Mouse (Mus musculus) urinary bladder, adult 2 months (tissue): ENCODE measurements at regions not wholly inside any gene's neighbourhood (a gene's known extent, or its start where the extent isn't known, plus 50 kb on each side); places are given as distances from the start of the nearest gene placed in this dataset.

Source experiments
- DNase-seq: peaks from one replicate; pipeline ENCODE4 v3.0.0; 2022; ENCODE audit warnings: low spot score

- no peak for DNase-seq
Measured at GRCm38 (mm10) chrX:11170416-11170815, 128.6 kb upstream of the H2al1a start.

GRCm38 (mm10) chrX:11180194-11180816, 118.8 kb upstream of the H2al1a start:
- no peak for DNase-seq

GRCm38 (mm10) chrX:11181855-11182254, 117.2 kb upstream of the H2al1a start:
- DNase-seq = no peak

- no peak for DNase-seq
Measured at GRCm38 (mm10) chrX:11190851-11191250, 108.2 kb upstream of the H2al1a start.

GRCm38 (mm10) chrX:11204135-11204534, 94.9 kb upstream of the H2al1a start:
- no peak for DNase-seq

DNA sequence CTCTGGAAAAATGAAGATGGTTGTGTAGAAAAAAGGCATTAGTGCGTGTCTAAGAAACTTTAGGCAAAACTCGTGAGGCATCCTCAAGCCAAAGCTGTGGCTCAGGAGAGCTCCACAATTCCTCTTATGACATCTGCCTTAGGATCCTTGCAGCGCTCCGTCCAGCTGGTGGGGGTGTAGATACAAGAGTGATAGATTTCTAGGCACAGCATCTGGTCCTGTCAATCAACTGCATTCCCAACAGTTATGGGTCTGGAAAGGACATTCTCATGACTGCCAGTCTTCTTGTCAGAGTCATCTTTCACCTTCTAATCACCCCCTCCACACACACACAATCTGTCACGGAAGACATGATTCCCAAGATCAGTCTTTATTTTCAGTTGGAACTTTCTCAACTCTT, 89.2 kb upstream of the H2al1a start:
- DNase-seq = no peak

DNA sequence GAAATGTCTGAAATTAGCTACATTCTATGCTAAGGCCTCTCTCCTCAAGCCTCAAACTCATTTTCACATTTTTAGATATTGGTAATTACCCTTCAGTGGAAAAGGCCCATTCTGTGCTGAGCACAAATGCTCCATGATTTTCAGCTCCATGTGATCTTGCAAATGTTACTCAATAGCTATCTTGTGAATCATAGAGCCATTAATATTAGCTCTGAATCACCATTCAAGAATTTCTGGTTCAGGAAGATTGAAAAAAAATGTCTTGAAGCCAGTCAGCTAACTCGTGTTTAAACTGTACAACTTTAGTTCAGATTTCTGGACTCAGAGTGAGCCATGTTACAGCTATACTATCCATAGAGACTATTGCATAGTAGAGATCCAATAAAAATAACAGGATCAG, 86.2 kb upstream of the H2al1a start:
- DNase-seq = no peak

DNA sequence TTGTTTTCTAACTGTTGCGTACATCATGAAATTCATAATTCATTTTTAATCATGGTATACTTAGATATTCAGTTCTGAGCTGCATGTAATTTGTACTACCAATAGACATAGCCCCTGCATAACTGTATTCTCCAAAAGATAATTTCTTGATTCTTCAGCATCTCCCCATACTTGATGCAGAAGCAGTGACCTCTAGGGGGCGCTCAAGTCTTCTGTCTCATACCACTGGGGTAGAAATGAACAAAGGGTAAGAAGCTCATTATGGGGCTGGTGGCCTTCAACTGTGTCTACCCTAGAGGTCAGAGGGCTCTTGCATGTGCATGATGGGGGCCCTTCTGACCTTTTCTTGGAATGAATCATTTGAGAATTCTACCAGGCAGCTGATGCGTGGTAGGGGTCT, 85.6 kb upstream of the H2al1a start:
- DNase-seq = no peak

DNA sequence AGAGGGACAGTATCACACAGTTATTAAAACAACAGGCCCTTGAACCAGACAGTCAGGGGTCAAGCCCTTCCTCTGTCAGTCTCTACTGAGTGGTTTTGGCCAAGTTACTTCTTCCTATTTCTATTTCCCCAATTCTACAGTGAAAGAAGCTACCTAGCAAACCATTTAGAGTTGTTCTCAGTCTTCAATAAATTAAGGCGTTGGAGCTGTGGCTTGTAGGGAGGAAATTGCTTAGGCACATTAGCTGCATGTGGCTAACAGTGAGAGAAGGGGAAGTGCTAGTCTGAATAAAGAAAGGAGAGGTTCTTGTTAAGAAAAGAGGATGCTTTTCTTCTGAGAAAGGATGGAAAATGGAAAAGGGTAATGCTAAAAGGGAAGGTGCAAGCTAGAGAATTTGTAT, 60.0 kb upstream of the H2al1a start:
- no peak for DNase-seq

GRCm38 (mm10) chrX:11245576-11245975, 53.5 kb upstream of the H2al1a start:
- DNase-seq = no peak
